Mouse (Mus musculus): ENCODE measurements around the gene Mrgbp.
A peak's percentile ranks its signal among the peaks of the same experiment; 100 is the strongest.

The Mrgbp gene

DNA sequence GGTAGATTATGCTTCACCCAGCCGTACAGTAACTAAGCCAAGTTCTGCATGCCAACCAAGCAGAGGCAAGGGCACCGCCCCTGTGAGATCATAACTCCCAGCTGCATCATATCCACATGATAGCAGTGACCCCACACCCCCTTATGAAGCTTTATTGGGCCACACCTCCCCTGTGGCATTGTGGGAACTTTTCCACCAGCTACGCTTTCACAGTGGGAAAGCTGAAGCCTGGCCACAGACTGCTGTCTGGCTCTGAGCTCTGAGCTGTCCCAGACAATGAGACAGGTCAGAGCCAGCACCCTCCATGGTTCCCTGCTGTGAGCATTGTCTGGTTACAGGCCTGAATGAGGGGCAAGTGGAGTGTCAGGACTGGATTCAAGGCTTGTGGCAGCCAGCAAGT is at the start of gene Mrgbp:
Mrgbp (plus strand) TSS at position 303 of the 400 bp plus-strand sequence.
- no peak for DNase-seq

- DNase-seq, result no peak
Observed at GRCm38 (mm10) chr2:180531671-180532385, 49.3 kb upstream of the Mrgbp start.

DNA sequence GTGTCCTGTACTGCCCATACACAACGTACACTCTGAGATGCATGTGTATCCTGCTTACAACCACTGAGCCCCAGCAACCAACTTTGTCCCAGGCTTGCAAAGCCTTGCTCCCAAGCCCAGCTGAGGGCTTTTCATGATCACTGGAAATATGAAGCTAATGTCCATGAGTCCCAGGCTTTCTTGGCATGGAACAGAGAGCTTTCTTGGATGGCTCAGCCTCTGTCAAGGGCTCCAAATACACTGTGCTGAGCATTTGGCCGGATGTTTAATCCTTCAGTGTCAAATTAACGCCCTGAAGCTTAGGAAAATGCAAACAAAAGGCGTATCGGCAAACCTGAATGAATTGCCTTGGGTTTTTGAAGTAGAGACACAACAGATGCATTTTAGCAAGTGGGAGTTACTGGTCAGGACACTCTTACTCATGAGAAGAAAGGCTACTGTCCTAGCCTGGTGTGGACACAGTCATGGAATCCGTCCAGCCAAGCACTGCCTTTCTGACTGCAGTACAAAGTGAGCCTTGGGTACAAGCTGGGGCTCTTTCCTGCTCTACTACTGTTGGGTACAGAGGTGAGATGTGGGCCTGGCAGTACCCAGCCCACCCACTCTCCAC is 48.6 kb upstream of the Mrgbp start:
- no peak for DNase-seq

DNA sequence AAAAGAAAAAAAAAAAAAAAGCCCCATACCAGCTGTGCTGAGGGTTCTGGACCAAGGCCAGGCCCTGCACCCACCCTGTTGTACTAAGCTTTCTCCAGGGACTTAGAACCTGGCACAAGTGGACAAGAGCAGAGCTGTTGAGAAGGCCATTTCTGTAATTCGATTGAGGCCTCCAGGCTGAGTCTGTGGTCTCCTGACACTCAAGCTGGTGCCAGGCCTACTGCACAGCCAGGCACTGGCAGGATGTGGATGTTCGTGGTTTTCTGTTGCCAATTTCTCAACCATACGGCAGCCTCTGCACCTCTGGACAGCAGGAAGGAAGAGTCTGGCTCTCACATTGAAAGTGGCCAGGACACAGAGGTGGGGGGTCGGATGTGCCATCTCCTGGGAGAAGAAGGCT is 47.9 kb upstream of the Mrgbp start:
- DNase-seq, result no peak

- DNase-seq, result no peak
Observed at GRCm38 (mm10) chr2:180543675-180544074, 37.4 kb upstream of the Mrgbp start.

DNA sequence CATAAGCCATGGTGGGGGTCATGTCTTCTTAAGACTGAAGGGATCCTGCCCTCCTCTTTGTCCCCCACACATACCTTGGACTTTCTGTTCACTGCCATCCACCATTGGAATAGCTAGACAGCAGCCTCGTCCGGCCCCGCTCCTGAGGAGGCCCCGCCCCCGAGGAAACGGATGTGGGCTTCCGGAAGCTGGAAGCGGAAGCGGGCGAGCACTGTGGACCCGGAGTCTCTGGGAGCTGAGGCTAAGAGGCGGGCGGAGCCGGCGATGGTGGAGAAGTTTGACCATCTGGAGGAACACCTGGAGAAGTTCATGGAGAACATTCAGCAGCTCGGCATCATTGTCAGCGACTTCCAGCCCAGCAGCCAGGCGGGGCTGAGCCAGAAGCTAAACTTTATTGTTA is 36.1 kb upstream of the Mrgbp start:
- no peak for DNase-seq

DNA sequence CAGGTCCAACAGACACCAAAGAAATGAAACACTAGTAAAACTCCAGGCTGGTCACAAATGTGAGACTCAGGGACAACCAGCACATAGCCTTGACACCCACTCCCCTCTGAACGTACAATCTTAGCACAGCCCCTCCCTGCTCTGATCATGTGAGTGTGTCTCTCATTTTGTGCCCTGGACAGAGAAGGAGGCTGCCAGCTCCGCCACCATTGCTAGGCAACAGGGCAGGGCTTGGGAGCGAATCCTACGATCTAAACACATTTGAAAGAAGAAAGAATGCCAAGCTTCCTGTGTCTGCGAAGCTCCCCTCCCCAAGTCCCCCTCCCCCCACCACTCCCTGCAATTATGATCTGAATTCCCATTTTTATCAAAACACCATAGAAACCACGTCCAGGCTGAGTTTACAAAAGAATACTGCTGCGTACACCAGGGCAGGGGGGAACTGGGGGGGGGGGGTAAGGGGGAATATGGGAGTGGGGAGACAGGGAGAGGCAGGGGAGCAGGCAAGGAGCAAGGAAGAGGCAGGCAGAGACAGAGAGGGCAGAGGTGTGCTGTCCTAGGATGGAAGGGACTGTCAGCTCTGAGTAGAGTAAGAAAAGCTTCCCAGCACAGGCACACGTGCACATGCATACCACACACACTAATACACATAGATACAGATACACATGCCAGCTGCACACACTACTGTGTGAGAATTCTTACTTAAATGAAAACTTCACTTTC is 33.6 kb upstream of the Mrgbp start:
- no peak for DNase-seq

GRCm38 (mm10) chr2:180552340-180552739 is 28.8 kb upstream of the Mrgbp start:
- no peak for DNase-seq

DNA sequence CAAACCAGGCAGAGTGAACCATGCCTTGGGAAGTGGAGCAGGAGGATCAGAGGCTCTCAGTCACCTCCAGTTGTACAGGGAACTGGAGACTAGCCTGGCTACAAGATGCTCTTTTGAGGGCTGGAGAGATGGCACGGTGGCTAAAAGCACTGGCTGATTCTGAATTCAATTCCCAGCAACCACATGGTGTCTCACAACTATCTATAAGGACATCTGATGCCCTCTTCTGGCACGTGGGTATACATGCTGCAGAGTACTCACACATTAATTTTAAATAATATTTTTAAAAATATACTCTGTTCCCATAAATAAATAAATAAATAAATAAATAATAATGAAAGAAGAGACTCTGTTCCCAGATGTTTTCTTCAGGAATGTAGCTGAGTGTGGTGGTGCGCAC is 25.9 kb upstream of the Mrgbp start:
- no peak for DNase-seq

DNA sequence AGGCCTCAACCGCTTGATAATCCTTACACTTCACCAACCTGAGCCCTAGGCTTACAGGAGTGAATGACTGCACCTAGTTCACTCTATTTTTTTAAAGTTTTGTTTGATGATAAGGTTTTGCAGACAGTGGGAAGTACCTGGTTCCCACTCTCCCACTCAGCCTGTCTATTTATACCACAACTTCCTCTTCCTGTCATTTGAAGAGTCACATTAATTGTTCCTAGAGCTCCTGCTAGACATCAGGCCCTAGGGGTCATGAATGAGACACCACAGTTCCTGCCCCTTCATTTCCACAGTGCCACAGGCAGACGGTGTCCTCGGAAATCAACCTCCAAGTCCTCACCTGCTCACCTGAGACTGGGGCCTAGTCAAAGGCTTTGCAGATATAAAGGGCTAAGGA is 24.6 kb upstream of the Mrgbp start:
- DNase-seq, result no peak

DNA sequence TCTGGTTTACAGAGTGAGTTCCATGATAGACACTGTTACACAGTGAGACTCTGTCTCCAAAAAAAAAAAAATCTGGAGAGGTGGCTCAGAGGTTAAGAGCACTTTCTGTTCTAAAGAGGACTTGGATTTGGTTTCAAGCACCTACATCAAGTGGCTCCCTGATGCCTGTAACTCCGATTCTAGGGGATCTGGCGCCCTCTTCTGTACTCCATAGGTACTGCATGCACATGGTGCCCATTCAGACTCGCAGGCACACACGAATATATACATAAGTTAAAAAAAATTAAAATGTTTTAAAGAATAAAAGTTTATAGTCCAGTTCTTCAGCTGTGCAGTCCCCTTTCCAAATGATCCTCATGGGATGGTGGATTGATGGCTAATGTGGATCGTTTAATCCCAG is 20.9 kb upstream of the Mrgbp start:
- DNase-seq, result no peak

DNA sequence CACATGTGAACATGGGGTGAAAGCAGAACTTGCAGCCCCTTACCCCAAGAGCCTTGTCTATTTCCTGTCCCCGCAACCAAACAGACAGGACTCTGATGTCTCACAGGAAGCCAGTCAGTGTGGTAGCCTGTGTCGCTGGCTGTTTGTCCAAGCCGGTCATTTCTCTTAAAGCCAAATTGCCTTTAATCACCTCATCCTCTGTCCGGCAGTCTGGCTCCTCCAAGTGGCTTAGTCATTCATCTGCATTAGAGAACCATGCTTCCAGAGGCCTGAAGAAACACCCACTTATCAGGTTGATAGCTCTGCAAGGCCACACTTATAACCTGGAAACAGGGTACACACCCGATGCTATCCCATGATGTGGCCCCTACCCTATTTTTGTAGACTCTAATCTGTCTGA is 19.0 kb upstream of the Mrgbp start:
- DNase-seq, result no peak

- no peak for DNase-seq
Observed at GRCm38 (mm10) chr2:180563296-180563695, 17.8 kb upstream of the Mrgbp start.

DNA sequence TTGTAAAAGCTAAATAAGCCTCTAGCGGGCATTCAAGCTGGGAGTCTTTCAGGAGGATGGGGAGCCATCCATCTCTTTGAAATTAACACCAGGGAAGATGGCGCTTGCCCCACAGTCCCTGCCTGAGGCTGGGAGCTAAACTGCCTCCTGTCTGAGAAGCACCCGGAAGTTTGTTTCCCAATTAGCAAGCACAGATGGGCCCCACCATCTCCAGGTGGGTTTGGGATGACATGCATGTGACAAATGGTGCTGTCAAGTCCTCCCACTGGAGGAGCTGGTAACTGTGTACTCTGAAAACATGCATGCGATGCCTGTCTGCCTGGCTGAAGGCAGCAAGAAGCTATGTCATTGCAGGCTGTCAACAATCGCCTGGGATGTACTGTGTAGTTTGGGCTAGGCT is 17.3 kb upstream of the Mrgbp start:
- no peak for DNase-seq

DNA sequence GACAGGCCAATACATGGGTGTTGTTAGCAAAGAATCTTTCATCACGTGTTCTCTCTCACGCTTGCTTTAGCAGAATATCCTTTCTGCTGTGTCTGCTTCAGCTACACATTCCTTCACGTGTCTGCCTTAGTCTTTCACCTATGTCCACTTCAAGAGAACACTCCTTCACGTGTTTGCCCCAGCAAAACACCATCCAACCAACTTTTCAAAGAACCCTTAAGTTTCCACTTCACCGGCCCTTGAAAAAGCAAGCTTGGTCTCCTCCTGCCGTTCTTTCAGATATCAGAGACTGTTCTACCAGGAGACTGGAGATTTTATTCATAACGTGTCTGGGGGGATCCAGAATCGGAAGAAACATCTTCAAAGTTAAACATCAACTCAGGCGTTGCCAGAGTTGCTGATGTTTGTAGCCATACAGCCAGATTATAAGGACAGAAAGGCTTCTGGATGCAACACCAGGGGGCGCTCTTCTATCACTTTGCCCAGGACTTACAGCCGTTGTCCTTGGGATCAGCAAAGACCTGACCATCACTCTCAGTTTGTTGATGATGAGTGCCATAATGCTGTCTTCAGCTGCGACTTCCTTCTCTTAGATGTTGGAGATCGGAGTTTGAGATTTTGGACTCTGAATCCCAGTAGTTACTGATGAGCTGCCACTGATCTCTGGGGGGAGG is 14.7 kb upstream of the Mrgbp start:
- no peak for DNase-seq

DNA sequence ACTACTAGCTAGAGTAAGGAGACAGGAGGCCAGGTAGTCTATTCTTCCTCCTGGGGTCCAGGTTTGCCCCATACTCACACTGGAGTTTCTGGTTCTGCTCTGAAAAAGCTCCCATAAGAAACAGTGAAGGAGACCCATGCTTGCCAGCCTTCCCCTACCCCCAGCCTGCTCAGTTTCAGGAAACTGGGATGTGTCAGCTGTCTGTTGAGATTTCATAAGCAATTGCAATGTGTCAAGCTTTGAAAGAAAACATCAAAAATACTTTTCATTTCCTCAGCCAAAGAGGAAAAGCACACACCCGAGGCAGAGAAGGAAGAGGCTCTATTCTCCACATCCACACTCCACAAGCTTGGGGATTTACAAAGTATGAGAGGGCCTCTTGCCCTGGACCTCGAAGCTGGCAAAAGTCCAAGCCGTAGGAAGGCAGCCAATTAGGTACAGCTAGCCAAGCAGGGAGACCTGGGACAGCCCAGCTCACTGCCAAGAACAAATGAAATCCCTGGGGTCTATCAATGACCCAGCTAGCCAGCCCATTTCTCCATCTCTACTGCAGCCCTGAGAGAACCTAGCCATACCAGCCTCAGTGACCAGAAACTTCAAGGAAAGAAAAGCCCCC is 12.0 kb upstream of the Mrgbp start:
- DNase-seq, result no peak

DNA sequence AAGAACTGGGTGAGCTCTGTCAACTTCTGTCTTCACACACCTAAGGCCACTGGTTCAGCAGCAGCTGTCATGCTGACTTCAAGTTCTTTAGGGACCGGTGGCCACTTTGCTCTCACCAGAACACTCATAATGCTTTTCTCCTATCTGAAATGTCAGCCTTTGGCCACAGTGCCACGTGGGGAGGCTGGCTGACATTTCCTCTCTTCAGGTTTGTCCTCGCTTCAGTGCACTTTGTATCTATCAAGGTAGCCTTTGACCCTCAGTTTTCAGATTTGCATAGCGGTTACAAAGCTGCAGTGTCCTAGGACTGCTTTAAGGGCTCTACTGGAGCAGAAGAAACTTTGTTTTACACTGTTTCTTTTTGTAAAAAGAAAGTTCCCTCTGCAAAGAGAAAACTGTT is 4.6 kb upstream of the Mrgbp start:
- no peak for DNase-seq

DNA sequence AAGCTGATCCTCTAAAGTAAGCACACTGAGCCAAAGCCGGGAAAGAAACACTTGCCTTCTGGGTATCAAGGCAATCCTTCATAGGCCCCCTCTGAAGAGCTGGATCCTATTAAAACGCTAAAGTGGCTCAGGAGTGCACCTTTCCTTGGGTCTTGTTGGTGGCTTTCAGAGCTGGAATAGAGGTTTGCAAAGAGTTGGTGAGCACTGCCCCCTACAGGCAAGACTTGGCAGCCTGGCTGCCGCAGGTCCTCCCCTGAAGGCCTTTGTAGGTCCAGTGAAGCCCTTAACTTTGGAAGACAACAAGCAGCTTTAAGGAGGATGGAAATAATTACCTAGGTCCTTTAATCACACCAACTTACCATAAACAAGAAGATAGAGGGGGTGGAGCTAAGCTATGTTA is 2.4 kb upstream of the Mrgbp start:
- DNase-seq, result no peak

DNA sequence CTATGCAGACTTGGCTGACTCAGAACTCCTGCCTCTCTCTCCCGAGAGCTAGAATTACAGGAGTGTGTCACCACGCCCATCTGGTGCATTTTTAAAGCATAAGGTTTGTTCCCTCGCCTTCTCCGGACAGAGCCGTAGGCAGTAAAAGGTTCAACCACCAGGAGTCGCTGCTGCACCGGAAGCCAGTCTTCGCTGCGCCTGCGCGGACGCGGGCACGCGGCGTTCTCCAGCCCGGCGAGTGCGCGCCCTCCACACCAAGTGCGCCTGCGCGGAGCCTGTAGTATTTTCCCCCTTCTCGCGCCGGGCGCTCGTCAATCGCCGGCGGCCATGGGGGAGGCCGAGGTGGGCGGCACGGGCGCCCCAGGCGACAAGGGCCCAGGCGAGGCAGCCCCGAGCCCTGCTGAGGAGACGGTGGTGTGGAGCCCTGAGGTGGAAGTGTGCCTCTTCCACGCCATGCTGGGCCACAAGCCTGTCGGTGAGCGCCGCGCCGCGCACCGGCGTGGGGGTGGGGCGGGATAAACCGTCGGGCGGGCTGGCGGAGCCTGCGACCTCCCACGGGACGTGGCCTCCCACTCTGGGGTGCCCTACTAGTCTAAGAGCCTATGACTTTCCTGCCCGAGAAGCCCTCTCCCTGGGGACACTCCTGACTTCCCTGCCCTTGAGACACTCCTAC is 1.5 kb downstream of the Mrgbp start:
- DNase-seq, result peak; percentile 90 to 92

DNA sequence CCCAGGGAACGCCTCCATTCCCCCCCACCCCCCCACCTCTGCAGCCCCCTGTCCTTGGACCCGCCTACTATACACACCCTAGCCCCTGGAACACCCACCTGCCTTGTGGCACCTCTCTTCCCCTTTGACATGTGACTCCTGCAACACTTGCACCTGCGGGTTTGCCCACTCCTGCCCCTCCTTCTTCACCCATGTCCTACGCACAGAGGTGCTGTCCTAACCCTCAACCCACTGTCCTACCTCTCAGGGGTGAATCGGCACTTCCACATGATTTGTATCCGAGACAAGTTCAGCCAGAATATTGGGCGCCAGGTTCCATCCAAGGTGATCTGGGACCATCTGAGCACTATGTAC is 2.0 kb downstream of the Mrgbp start:
- DNase-seq, result peak; percentile 33 to 55

DNA sequence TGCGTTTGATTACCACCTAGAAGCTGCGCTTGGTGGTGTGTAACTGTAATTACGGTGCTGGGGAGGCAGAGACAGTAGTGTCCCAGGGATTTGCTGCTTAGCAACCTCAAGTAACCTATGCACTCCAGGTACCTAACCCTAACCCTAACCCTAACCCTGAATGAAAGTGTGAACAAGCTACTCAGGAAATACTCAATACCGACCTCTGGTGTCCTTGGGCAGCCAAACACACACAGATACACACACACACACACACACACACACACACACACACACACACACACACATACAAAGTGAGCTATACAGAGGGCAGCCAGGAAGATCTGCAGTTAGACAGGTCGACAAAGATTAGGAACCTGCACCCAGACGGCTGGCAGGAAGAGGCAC is 7.6 kb downstream of the Mrgbp start:
- no peak for DNase-seq

DNA sequence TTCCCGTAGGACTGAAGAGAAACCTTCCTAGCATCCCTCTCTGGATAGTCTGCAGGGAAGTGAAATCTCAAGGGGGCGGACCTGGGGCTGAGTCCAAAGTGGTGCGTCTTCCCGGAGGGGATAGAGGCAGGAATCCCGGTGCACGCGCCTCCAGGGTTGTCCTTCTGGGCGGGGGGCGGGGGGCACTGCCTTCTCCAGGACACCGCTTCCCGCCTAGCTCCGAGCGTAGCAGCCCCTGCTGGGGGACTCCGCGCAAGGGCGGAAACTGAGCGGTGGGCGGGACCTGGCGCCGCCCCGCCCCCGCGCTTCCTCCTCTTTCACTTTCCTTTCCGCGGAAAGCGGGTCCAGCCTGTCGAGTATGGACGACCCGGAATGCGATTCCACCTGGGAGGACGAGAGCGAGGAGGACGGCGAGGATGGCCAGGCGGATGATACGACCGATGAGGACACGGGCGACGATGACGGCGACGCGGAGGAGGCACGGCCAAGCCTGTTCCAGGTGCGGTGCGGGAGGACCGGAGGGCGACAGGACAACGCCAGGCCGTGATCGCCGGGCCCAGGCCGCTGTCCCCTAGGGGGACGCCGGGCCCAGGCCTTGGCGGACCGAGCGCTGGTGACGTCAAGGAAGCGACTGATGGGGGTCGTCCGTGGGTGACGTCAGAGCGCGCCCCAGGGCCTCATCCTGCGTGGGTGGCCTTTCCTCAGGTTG is 8.2 kb downstream of the Mrgbp start, which contains the start of gene Ogfr:
Ogfr (plus strand) TSS at position 123 of the 709 bp plus-strand sequence.
- peak; percentile 77 to 78 for DNase-seq

All from thymus, adult 18-20 months (tissue).